Mouse (Mus musculus) left cerebral cortex, postnatal 10 days (tissue): ENCODE results near the gene Cacfd1. TPM values are rescaled to one million over a fixed set of nuclear protein-coding genes. Genes with fewer than 3 reads are reported as not detected.

ENCODE experiments used
- DNase-seq, 2 experiments: peaks; one replicate each; pipeline ENCODE4 v3.0.0; 2021 to 2022; ENCODE audit warnings: low spot score in 2 of 2, mixed read lengths in 1 of 2; ENCODE audit errors: extremely low spot score in 1 of 2
- intact Hi-C: fragments of 180-260 bp; cut with DNase I; formaldehyde crosslinking; loops from one replicate; pipeline ENCODE4 v1.15.1; 2025
- total RNA-seq, 2 experiments: library from RNA; stranded (reverse); gene quantifications; 2 replicates each; pipeline ENCODE4 v1.2.3; 2021

The Cacfd1 gene
- total RNA-seq, 2 experiments from 2014 or later: 58.1 to 67.4 TPM

DNA sequence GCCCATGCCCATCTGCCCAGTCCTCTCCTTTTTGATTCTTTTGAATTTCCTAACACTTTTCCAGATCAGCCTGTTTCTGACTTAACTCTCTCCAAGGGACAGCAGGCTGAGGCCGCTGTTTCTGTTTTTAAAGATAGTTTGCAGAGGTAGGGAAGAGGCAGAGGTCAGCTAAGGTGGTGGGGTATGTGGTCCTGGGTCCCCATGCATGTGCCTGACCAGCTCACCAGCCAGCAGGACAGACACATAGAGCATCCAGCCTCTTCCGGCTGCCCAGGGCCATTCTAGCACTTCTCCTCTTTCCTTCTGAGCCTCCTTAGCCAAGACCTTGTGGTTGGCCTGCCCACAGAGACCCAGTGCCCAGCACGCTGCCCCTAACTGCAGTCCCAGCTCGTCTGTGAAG lies 48.5 kb downstream of the Cacfd1 start:
- intact Hi-C loops: loop anchor here (5.0 kb wide), 1 partner anchor 84 kb away; the partner anchor contains the start of gene Fam163b
- DNase-seq: no peak

DNA sequence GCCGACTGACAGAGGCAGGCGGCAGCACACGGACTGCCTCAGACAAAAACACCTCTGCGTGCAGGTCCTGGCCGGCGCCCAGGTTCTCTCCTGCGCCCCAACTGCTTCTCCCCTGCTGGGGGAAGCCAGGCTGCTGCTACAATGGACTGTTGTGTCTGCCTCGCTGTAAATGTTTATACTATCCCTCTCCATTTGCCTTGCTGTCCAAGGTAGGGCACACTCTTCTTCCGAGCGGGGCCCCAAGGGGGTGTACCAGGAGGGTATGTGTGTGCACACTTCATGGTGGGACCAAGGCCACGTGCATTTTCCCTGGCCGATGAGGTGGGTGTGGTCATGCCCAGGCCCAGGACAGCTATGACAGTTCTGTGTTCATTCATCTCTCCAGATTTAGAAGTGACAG lies 49.0 kb downstream of the Cacfd1 start:
- peak in 1 of 2 experiments; percentile 69 for DNase-seq
- intact Hi-C loops: loop anchor here (5.0 kb wide), 1 partner anchor 84 kb away; the partner anchor contains the start of gene Fam163b

DNA sequence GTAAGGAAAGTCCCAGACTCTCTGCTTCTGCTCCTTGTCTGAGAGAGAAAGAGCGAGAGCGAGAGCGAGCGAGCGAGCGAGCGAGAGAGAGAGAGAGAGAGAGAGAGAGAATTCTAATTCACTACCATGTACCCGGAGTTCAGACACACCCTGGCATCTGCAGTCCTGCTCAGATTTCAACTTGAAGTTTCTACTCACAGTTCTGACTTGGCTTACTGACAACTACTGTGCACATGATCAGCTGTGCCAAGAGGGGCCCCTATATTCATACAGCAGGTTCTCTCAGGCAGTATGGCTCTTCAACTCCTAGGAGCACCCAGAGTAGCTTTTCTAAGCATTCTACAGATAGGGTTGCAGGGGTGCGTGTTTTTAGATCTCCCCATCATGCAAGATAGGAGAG lies 49.5 kb downstream of the Cacfd1 start:
- intact Hi-C loops: loop anchor here (5.0 kb wide), 1 partner anchor 83 kb away; the partner anchor contains the start of gene Fam163b

DNA sequence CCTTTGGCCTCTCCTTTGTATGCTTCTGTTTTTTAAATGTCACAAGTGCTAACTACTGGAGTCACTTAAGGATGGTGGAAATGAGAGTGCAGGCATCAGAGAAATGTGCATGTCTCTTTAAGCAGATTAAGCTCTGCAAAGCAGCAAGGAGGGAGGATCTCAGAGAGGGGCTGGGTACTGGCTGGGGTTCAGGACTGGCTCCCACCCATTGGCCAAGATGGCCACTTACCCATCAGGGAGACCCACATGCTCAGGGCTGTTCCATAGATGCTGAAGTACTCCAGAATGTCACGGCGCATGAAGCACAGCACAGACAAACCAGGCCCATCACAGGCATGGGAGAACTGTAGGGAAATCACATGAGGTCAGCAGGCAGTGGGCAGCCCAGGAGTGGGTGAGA lies 57.4 kb downstream of the Cacfd1 start:
- DNase-seq: no peak
- intact Hi-C loops: no loop called here

More for the DNA sequence above, 49.5 kb downstream of the Cacfd1 start:
- DNase-seq: no peak

DNA sequence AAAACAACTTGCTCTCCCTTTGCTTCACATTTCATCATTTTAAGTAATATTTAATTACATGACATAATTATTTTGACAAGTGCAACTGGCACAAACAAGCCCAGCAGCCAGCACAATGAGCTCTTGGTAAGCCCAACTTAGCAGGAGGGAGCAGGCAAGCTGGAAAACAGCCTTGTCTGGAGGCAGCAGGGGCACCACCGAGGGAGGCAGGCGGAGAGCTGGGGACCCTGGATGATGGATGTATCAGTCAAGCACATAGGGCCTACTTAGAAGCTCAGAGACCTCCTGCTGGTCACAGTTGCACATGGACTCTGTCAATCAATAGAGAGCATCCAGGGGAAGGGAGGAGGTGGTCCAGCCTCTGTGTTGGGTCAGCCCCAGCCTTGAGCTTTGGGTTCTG lies 58.3 kb downstream of the Cacfd1 start:
- DNase-seq: no peak
- intact Hi-C loops: no loop called here

DNA sequence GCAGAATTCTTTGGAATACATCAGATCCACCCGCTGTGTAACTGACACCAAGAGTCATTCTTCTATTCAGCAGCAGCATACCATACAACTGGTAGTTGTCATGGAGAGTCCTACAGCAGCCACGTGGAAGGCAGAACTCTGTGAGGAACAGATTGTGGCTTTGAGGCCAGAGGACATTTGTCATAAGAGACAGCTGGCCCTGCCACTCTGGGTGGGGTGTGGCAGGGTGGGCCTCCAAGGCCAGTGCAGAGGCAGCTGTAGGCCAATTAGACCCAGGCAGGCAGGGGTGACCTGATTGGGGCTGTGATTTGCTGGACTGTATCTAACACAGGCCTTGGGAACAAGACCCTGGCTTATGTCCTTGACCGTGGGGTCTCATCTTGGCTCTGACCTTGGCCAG lies 59.9 kb downstream of the Cacfd1 start:
- intact Hi-C loops: no loop called here
- no peak for DNase-seq

DNA sequence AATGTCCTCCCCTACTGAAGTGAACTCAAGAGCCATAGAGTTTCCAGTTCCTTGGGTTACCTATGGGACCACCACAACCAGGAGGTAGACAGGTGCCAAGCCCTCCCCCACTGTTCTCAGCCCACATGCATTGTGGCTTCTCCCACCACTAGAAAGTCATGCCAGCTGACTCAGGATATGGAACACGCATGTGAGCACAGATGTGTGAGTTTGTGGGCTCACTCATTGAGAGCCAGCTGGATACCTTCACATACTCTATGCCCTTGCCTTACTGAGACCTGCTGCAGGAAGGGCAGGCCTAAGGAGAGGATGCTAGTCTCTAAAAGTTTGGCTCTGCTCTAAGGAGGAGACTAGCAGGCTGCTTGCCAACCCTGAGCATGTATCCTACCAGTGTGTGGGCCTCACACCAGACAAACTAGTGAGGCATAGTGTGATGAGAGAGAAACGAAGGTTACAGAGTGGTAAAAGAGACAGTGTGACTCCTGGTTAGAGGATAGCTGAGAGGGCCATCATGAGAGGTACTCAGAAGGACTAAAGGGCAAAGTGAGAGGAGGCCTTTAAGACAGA lies 60.6 kb downstream of the Cacfd1 start:
- intact Hi-C loops: no loop called here
- DNase-seq: no peak

Other genes with a start within 250 kb of the Cacfd1 start
- gene Abo, start 144.9 kb upstream of the Cacfd1 start, total RNA-seq: not detected
- 10 to 100 TPM; 30.9 to 32.0 TPM for gene Surf6, start 107.0 kb upstream of the Cacfd1 start, total RNA-seq
- 10 to 100 TPM; 44.3 TPM for gene Med22, start 99.2 kb upstream of the Cacfd1 start, total RNA-seq
- 100 to 1,000 TPM; 311 to 325 TPM for gene Rpl7a, start 99.2 kb upstream of the Cacfd1 start, total RNA-seq
- 10 to 100 TPM; 35.2 to 36.0 TPM for gene Surf2, start 93.6 kb upstream of the Cacfd1 start, total RNA-seq
- 10 to 100 TPM; 90.8 to 97.8 TPM for gene Surf1, start 93.4 kb upstream of the Cacfd1 start, total RNA-seq
- 10 to 100 TPM; 62.4 to 64.2 TPM for gene Surf4, start 76.0 kb upstream of the Cacfd1 start, total RNA-seq
- gene Stkld1, start 75.9 kb upstream of the Cacfd1 start, total RNA-seq: under 1 TPM in 1 of 2 experiments, not detected in 1; 0.41 TPM
- 10 to 100 TPM; 48.4 to 53.5 TPM for gene Rexo4, start 45.5 kb upstream of the Cacfd1 start, total RNA-seq
- 1 to 10 TPM in 1 of 2 experiments, under 1 TPM in 1; 0.24 to 1.7 TPM for gene Adamts13, start 36.5 kb upstream of the Cacfd1 start, total RNA-seq
- gene Slc2a6, start 18.1 kb downstream of the Cacfd1 start, total RNA-seq: 10 to 100 TPM; 42.2 to 43.7 TPM
- gene Mymk, start 62.3 kb downstream of the Cacfd1 start, total RNA-seq: under 1 TPM; 0.59 to 0.69 TPM
- 10 to 100 TPM; 24.7 to 30.6 TPM for gene Adamtsl2, start 69.5 kb downstream of the Cacfd1 start, total RNA-seq
- gene Fam163b, start 132.6 kb downstream of the Cacfd1 start, total RNA-seq: 100 to 1,000 TPM; 143 to 149 TPM
- 1 to 10 TPM; 1.4 TPM for gene Dbh, start 155.3 kb downstream of the Cacfd1 start, total RNA-seq
- gene Sardh, start 238.4 kb downstream of the Cacfd1 start, total RNA-seq: 10 to 100 TPM in 1 of 2 experiments, 1 to 10 TPM in 1; 9.8 to 11.7 TPM